Mouse (Mus musculus) neural tube, embryonic 11.5 days (tissue): ENCODE data around the gene Vax1. TPM values are rescaled to one million over a fixed set of nuclear protein-coding genes. Genes with fewer than 3 reads are reported as not detected.

Experiments
- ATAC-seq: fragments of 200-750 bp; cut with Nextera tagmentation; 2 replicates; pipeline ENCODE4 v1.8.0; 2017; ENCODE audit warnings: moderate number of reproducible peaks, mild to moderate bottlenecking, moderate TSS enrichment, moderate library complexity; ENCODE audit not compliant: insufficient read depth, low FRiP score, low TSS enrichment
- DNase-seq: peaks from one replicate; pipeline ENCODE4 v3.0.0-alpha.2; 2015; ENCODE audit warnings: low spot score
- H3K27ac ChIP-seq: fragments of 300-500 bp; sonication (generic); 2 replicates; pipeline ENCODE4 v1.5.1; 2014; ENCODE audit warnings: low read depth, mild to moderate bottlenecking, low read length
- H3K27me3 ChIP-seq: fragments of 300-500 bp; sonication (generic); 2 replicates; pipeline ENCODE4 v1.6.1; 2014; ENCODE audit warnings: mild to moderate bottlenecking, low read length, mixed read lengths; ENCODE audit not compliant: control insufficient read depth, insufficient read depth
- H3K36me3 ChIP-seq: fragments of 300-500 bp; sonication (generic); 2 replicates; pipeline ENCODE4 v1.6.1; 2014; ENCODE audit warnings: mild to moderate bottlenecking, low read length, moderate library complexity, mixed read lengths; ENCODE audit not compliant: control insufficient read depth, insufficient read depth
- H3K4me1 ChIP-seq: fragments of 300-500 bp; sonication (generic); 2 replicates; pipeline ENCODE4 v1.6.1; 2014; ENCODE audit warnings: low read length, mixed read lengths; ENCODE audit not compliant: control insufficient read depth, insufficient read depth
- H3K4me2 ChIP-seq: fragments of 300-500 bp; sonication (generic); 2 replicates; pipeline ENCODE4 v1.6.1; 2014; ENCODE audit warnings: low read depth, mild to moderate bottlenecking, moderate library complexity
- H3K4me3 ChIP-seq: fragments of 300-500 bp; sonication (generic); 2 replicates; pipeline ENCODE4 v1.5.1; 2014; ENCODE audit warnings: low read depth, low read length
- H3K9ac ChIP-seq: fragments of 300-500 bp; sonication (generic); 2 replicates; pipeline ENCODE4 v1.6.1; 2014; ENCODE audit warnings: mild to moderate bottlenecking, low read length
- H3K9me3 ChIP-seq: fragments of 300-500 bp; sonication (generic); 2 replicates; pipeline ENCODE4 v1.6.1; 2016; ENCODE audit warnings: low read length; ENCODE audit not compliant: control insufficient read depth
- WGBS: fragments of 180-500 bp; shearing (Covaris S2); extraction: QIAGEN DNeasy Blood & Tissue Kit; methylation state at CpG from one replicate; pipeline ENCODE4 v1.1.7; 2014; 5-methylcytosine and 5-hydroxymethylcytosine counted together
- polyA plus RNA-seq: library from polyadenylated mRNA; unstranded; fragments of >200 nt; fragmentation: Nextera tagmentation; extraction: Ambion mirVana; gene quantifications from 2 replicates; pipeline ENCODE4 v1.2.1, GENCODE M21; 2014

Vax1 gene
- polyA plus RNA-seq, 1 experiment from 2014 or later = not detected

- under 1% methylated on average over 50 of the region's 50 CpGs for WGBS
- no peak overlapping the region for H3K9ac ChIP-seq
- no peaks in the 10 kb centered on the region for H3K9me3 ChIP-seq
- peaks cover 82% of the 10 kb centered on the region for H3K27me3 ChIP-seq
- H3K36me3 ChIP-seq = no peaks in the 10 kb centered on the region
- no peak for ATAC-seq
- H3K4me2 ChIP-seq = 0 out of 2 replicates have a peak overlapping the region, but pooled peaks have one; percentile 1
- peaks cover 2% of the 10 kb centered on the region; the same call in 1 of the 2 replicates for H3K4me1 ChIP-seq
- H3K4me3 ChIP-seq = no peak overlapping the region
- H3K27ac ChIP-seq = no peak overlapping the region
- peak; percentile 44 for DNase-seq
Observed at GRCm38 (mm10) chr19:59193986-59194820, 24.3 kb upstream of the Vax1 start.

DNA sequence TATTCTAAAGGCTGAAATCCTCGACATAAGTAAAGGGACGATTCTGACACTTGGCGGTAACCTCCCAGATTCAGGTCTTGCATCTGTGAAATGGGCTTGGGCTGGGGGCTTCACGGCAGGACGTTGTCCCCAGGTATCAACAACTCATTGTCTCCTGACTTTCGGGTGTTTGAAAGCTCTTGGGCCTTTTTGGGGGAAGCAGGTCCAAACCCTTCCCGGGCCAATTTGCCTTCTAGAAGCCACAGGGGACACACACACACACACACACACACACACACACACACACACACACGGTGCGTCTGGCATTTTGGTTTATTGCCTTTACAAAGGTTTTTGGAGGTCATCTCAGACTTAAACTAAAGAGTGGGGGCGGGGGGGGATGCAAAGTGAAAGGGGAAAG is 23.6 kb upstream of the Vax1 start:
- H3K4me1 ChIP-seq = peaks cover 2% of the 10 kb centered on the region; the same call in 1 of the 2 replicates
- ATAC-seq = no peak
- no peak overlapping the region for H3K27ac ChIP-seq
- H3K9ac ChIP-seq = no peak overlapping the region
- peaks cover 89% of the 10 kb centered on the region for H3K27me3 ChIP-seq
- no peak overlapping the region for H3K4me2 ChIP-seq
- H3K9me3 ChIP-seq = no peaks in the 10 kb centered on the region
- H3K36me3 ChIP-seq = no peaks in the 10 kb centered on the region
- peak; percentile 29 for DNase-seq
- no peak overlapping the region for H3K4me3 ChIP-seq
- WGBS = 1% methylated on average over 10 of the region's 10 CpGs

GRCm38 (mm10) chr19:59192491-59192890 is 22.6 kb upstream of the Vax1 start:
- WGBS = 2% methylated on average over 2 of the region's 2 CpGs
- ATAC-seq = no peak
- no peaks in the 10 kb centered on the region for H3K9me3 ChIP-seq
- H3K4me3 ChIP-seq = no peak overlapping the region
- no peak overlapping the region for H3K9ac ChIP-seq
- peaks cover 94% of the 10 kb centered on the region for H3K27me3 ChIP-seq
- DNase-seq = no peak
- H3K27ac ChIP-seq = no peak overlapping the region
- H3K36me3 ChIP-seq = no peaks in the 10 kb centered on the region
- H3K4me1 ChIP-seq = peaks cover 2% of the 10 kb centered on the region; the same call in 1 of the 2 replicates
- no peak overlapping the region for H3K4me2 ChIP-seq

DNA sequence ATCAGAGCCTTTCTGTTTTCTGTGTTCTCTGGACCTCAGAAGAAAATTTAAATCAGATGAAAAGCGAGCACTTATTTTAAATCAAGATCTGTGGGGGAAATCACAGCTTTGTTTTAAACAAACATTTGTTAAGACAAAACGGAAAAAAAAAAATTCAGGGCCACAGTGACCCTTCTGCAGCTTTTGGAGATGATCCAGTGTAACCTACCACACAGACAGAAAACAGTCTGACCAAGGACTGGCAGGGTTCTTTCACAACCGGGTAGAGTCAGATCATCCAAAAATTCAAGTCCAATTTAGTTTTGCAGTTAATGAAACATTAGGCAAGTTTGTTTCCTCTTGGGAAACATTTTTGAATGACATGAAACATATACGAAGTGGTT is 21.3 kb upstream of the Vax1 start:
- peaks cover 2% of the 10 kb centered on the region; the same call in 1 of the 2 replicates for H3K4me1 ChIP-seq
- DNase-seq (no peak), ATAC-seq (no peak)
- no peak overlapping the region for H3K4me2 ChIP-seq
- H3K4me3 ChIP-seq = no peak overlapping the region
- no peaks in the 10 kb centered on the region for H3K36me3 ChIP-seq
- 8% methylated on average over 4 of the region's 4 CpGs for WGBS
- no peak overlapping the region for H3K9ac ChIP-seq
- H3K9me3 ChIP-seq = no peaks in the 10 kb centered on the region
- H3K27ac ChIP-seq = no peak overlapping the region
- H3K27me3 ChIP-seq = peaks cover 88% of the 10 kb centered on the region

GRCm38 (mm10) chr19:59190431-59191122 is 20.7 kb upstream of the Vax1 start:
- H3K4me2 ChIP-seq = no peak overlapping the region
- no peak overlapping the region for H3K4me3 ChIP-seq
- no peaks in the 10 kb centered on the region for H3K9me3 ChIP-seq
- H3K27ac ChIP-seq = no peak overlapping the region
- peaks cover 2% of the 10 kb centered on the region; the same call in 1 of the 2 replicates for H3K4me1 ChIP-seq
- WGBS = under 1% methylated on average over 8 of the region's 8 CpGs
- ATAC-seq (no peak), DNase-seq (peak; percentile 23)
- H3K27me3 ChIP-seq = peaks cover 85% of the 10 kb centered on the region
- H3K36me3 ChIP-seq = no peaks in the 10 kb centered on the region
- no peak overlapping the region for H3K9ac ChIP-seq

GRCm38 (mm10) chr19:59188981-59189380 is 19.1 kb upstream of the Vax1 start:
- 6% methylated on average over 4 of the region's 4 CpGs for WGBS
- H3K27ac ChIP-seq = no peak overlapping the region
- no peak overlapping the region for H3K9ac ChIP-seq
- H3K4me1 ChIP-seq = peaks cover 2% of the 10 kb centered on the region; the same call in 1 of the 2 replicates
- no peak overlapping the region for H3K4me3 ChIP-seq
- no peak for ATAC-seq
- H3K36me3 ChIP-seq = no peaks in the 10 kb centered on the region
- DNase-seq = no peak
- peaks cover 75% of the 10 kb centered on the region for H3K27me3 ChIP-seq
- no peaks in the 10 kb centered on the region for H3K9me3 ChIP-seq
- no peak overlapping the region for H3K4me2 ChIP-seq

- WGBS = 51% methylated on average over 3 of the region's 3 CpGs
- Histone ChIP-seq H3K4me1 (no peaks in the 10 kb centered on the region), H3K36me3 (no peaks in the 10 kb centered on the region), H3K4me3 (no peak overlapping the region), H3K27me3 (peaks cover 34% of the 10 kb centered on the region), H3K9me3 (no peaks in the 10 kb centered on the region), H3K4me2 (no peak overlapping the region), H3K27ac (no peak overlapping the region), H3K9ac (no peak overlapping the region)
- DNase-seq (no peak), ATAC-seq (no peak)
Observed at GRCm38 (mm10) chr19:59184000-59184399, 14.1 kb upstream of the Vax1 start.

- no peak overlapping the region for H3K4me3 ChIP-seq
- no peak for ATAC-seq
- peaks cover 88% of the 10 kb centered on the region for H3K27me3 ChIP-seq
- no peak overlapping the region for H3K27ac ChIP-seq
- no peak for DNase-seq
- 10% methylated on average over 6 of the region's 6 CpGs for WGBS
- H3K36me3 ChIP-seq = no peaks in the 10 kb centered on the region
- H3K4me1 ChIP-seq = peaks cover 6% of the 10 kb centered on the region
- no peak overlapping the region for H3K4me2 ChIP-seq
- H3K9ac ChIP-seq = no peak overlapping the region
- H3K9me3 ChIP-seq = no peaks in the 10 kb centered on the region
Observed at GRCm38 (mm10) chr19:59173341-59174015, 3.6 kb upstream of the Vax1 start.
